Mouse (Mus musculus) heart, postnatal 0 days (tissue): ENCODE measurements around the gene Sez6l.

Experiments used
- CTCF ChIP-seq: IDR thresholded peaks from 2 replicates; pipeline ENCODE4 v1.5.1; 2016; ENCODE audit warnings: antibody characterized with exemption, control low read depth, low read depth
- EP300 ChIP-seq: IDR thresholded peaks from 2 replicates; pipeline ENCODE4 v1.6.1; 2016; ENCODE audit warnings: antibody characterized with exemption, low read depth

DNA sequence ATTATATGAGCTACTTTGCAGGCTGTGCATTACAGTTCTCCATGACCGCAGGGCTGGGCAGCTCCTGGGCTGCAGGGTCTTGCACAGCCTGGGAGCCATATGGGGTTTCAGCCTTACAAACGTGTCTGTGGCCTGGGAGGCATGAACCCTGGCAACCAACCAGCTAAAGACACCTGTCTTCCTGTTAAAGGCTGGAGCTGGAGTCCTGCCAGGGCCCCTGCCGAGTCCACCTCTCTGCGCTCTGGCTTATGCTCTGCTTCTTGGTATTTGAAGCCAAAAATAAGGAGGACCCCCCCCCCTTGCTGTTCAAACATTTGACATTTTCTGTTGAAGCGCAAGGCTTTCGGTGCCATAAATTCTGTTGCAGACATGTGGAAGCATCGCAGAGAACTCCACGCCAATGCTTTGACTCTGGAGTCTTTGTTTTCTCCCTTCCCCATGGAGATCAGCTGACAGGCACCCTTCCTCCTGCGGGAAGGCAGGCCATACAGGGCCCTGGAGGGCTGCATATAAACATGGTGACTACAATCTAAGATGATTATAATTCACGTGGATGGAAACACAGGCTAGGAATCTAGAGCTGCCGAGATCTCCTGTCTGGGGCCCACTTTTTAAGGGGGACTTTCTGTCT is 23.4 kb upstream of the Sez6l start:
- no peak for TF ChIP-seq CTCF
- TF ChIP-seq EP300 = no peak
